Mouse (Mus musculus): ENCODE data around the gene Myo18a.

Gene Myo18a

DNA sequence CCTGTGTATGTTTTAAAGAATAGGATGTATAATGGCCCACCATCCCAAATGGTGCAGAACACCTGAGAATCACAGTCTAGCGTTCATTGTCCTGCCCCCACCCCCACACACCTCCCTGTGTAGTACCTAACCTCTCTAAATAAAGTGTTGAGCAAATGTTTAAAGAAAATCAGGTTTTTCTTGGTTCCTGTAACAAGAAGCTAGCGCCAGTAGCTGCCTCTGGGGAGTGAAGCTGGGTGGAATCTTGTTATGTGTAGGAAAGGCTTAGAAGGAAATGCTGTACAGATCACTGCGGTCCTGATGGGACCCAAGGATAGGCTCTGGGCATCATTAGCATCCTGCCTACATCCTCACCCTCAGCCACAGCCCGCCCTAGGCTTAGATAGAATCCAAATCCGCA is 138.3 kb downstream of the Myo18a start:
- DNase-seq: no peak

DNA sequence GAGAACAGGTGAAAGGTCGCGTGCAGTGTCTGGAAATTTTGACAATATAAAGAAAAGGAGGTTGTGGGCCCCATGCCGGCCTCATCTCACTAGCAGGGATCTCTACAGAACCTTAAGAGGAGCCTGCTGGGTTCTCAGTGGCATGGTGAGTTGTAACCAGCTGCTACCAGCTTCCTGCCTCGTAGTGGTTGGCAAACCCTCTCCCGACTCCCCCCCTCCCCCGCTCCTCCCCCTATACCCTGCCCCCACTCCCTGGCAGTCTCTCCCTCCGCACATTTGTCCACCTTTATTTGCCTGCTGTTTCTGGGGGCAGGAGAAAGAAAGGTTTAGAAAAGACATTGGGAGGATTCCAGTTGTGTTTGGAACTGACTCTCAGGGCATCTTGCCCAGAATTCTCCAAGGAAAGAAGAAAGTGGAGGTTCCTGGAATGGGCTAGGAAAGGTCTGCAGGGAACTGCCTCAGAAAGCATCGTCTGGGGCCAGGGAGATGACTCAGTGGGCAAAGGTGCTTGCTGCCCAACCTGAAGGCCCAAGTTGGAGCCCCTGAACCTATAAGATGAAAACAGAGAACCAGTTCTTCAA is 138.8 kb downstream of the Myo18a start:
- DNase-seq: no peak

DNA sequence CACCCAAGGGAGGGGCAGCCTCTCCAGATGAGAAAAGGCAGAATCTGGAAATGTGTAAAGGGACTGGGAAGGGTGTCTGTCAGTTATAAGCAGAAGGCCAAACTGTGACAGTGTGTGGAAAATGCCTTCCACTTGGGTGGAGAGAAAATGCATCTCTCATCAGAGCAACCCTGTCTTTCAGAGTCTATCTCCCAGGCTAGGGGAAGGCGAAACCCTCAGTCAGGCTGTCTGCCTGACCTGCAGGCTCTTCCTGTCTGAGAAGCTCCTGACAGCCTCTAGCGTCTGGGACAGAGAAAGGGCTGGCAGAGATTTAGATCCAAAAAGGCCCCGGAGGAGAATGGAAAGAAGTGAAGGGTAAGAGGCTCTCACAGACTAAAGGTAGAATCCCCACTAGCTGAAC is 140.7 kb downstream of the Myo18a start:
- DNase-seq: peak; percentile 51

DNA sequence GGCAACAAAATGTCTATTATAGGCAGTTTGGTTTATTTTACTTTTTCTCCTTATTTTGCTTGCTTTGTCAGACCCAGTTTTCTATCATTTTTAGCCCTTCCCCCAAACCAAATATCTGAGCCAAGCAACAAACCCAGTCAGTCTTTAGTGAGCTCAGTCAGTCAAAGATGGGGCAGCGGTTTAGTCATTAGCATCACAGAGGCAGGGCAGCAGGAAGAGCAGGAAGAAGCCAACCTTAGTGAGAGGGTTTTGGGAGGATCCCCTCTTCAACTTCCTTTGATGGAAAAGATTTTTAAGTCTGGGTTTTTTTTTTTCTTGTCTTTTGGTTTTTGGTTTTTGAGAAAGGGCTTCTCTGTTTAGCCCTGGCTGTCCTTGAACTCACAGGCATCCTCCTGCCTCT is 141.7 kb downstream of the Myo18a start:
- DNase-seq: no peak

DNA sequence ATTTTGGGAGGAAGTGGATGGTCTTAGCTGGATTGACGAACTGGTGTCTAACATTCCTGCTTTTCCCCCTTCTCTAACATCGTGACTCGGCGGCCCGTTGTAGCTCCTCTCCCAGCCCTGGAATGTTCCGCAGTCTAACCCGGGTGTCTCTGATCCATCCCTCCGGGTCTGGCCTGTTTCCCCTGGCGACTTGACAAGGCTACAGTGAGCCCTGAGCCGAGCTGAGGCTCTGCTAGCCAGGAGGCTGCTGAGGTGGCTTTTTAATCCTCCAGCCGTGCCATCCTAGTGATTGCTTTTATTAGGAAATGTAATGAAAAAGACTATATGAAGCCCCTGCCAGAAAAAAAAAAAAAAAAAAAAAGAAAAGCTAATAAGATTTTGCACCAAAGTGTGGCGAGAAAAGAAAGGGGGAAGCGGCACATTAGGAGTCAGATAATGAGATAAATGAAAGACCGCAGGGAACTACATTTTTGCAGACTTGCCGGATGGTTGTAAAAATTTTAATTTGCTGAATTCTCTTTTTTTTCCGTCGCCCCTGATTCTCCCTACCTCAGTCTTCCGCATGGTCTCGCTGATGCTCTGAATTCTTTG is 143.1 kb downstream of the Myo18a start:
- peak; percentile 40 for DNase-seq

DNA sequence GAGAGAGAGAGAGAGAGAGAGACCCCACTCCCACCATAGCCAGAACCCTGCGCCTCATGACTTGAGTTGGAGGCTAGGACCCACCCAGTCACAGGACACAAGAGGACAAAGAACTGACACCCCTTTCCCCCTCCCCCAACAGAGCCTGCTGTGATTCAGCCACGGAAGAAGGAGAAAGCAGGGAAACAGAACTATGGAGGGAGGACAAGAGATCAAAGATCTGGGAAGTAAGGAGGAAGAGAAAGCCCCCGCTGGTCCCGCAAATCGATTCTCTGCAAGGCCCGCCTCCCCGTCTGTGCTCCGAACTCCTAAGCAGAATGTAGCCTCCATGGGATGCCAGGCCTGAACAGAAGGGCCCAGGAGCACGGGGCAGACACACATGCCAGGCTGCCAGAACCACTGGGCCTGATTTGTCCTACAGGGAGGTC is 143.7 kb downstream of the Myo18a start:
- DNase-seq: peak; percentile 58

DNA sequence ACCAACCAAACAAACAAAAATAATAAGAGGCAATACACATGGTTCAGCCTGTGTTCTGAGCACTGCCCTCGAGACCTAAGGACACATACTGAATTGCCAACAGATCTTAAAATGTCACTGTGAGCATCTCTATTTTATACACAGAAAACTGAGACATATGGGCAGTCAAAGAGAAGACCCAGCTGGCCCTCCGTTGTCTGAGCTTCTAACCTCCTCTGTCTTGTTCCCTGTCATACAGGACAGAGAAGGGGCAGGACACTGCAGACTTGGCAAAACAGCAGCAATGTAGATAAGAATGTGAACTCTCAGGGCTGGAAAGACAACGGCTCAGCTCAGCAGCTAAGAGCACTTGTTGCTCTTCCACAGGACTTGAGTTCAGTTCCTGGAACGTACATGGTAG is 145.4 kb downstream of the Myo18a start:
- no peak for DNase-seq

DNA sequence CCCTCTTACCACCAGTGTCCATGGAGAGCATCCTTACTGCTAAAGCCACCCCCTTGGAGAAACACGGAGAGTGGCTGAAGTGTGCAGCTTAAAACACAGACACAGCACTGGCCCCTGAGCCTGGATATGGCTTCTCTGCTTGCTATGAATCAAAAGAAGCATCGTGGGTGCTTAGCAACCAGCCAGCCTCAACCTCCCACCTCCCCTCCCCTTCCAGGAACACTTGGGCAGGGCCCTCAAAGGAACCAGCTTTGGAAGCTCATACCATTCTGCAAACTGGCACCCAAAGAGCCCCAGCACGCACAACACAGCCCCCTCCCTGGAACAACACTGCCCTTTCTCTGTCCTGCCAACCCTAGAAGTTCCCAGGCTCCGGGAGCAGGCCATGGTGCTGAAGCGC is 146.3 kb downstream of the Myo18a start:
- DNase-seq: peak; percentile 8

DNA sequence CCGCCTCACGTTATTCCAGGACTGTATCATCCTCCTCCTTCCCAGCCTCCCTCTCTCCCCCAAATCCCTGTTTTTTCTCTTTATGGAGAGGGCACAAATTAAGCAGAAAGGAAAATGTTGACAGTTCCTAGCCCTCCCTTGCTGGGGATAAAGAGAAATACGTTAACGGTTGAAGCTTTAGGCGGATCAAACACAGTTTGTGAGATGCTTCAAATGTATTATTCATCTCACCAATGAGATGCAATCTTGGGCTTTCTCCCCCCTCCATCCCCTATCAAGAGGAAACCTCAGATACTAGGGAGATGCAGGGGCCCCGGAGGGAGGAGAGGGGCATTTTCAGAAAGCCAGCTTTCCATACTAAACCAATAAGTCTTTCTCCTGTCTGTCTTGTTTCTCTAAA is 146.7 kb downstream of the Myo18a start:
- DNase-seq: no peak

DNA sequence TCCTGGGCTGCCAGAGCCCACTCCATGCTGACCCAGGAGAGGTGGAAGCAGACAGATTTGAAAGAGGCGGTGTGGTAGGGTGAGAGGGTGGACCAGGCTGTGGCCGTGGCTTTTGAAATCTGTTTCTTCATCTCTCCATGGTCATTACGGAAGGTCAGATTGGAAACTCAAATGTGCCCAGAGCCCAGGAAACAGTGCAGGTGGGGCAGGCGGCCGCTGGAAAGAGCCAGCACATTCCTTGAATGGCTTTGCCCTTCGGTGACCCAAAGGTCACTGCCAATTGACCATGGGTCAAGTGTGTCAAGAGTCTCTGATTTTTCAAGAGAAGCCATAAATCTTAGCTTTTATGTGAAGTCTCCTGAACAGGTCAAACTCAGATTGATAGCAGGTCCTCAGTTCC is 150.5 kb downstream of the Myo18a start:
- DNase-seq: no peak

DNA sequence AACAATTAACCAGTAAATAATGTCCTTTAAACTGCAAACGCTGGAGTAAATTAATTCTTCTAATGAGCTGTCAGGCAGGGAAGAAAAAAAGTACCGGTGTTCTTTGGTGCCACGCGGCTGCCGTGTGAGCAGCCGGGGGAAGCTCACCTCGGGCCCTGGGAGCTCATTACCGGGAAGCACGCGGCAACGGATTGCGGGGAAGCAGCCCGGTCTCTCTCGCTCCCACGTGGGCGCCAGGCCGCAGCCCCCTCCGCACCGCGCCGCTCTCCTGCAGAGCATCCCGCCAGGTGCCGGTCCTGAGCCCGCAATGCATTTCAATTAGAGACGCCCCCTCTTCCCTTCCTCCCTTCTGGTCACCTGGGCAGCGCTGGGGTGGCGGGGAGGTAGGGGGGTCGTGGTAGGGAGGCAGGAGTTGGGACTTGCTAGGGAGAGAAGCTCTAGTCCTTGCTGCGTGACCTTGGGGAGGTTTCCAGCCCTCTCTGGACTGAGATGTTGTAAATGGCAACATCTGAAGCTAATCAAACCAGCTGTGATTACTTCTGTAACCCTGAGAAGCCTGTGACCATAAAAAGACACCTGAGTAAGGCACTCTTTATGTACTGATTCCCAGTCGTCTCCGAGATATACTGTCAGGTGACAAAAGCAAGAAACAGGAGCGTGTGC is 151.7 kb downstream of the Myo18a start:
- DNase-seq: no peak

All from retina, postnatal 1 day (tissue).